Mouse (Mus musculus) central nervous system, embryonic 11.5 days (tissue): ENCODE measurements around the gene Il4i1. TPM values are rescaled to one million over a fixed set of nuclear protein-coding genes. Genes with fewer than 3 reads are reported as not detected.

Experiments
- polyA plus RNA-seq: library from polyadenylated mRNA; depleted of rRNA; stranded (reverse); fragments of >200 nt; gene quantifications from 2 replicates; pipeline ENCODE4 v1.2.3, GENCODE M21; 2012; rRNA removed

Gene Il4i1
- polyA plus RNA-seq: 0.37 and 0.54 TPM in 2 replicates

GRCm38 (mm10) chr7:44815721-44816469 is at the start of gene Il4i1, which contains the start of gene Nup62:
TSS of gene Il4i1 (plus strand) at chr7:44816387.
TSS of gene Nup62 (plus strand) at chr7:44816088.

GRCm38 (mm10) chr7:44816470-44817021 is 359 bp downstream of the Il4i1 start, which contains the start of gene Atf5:
TSS of gene Atf5 (minus strand) at chr7:44816658.

GRCm38 (mm10) chr7:44848561-44849415 is 32.6 kb downstream of the Il4i1 start, which contains the start of the genes Akt1s1 and Tbc1d17:
TSS of gene Akt1s1 (plus strand) at chr7:44848991.
TSS of gene Tbc1d17 (minus strand) at chr7:44849079.

GRCm38 (mm10) chr7:44857042-44857552 is 40.9 kb downstream of the Il4i1 start, which contains the start of gene Pnkp:
TSS of gene Pnkp (plus strand) at chr7:44857139.

GRCm38 (mm10) chr7:44869697-44870528 is 53.7 kb downstream of the Il4i1 start, which contains the start of gene Ptov1:
TSS of gene Ptov1 (minus strand) at chr7:44869788.

Other genes with a start within 250 kb of the Il4i1 start
- 0.13 and 0.20 TPM in 2 replicates for gene Napsa, start 244.0 kb upstream of the Il4i1 start, polyA plus RNA-seq
- gene Kcnc3, start 225.7 kb upstream of the Il4i1 start, polyA plus RNA-seq: 8.0 and 8.3 TPM in 2 replicates
- gene Myh14, start 145.5 kb upstream of the Il4i1 start, polyA plus RNA-seq: 1.2 TPM in 2 replicates
- gene Izumo2, start 107.6 kb upstream of the Il4i1 start, polyA plus RNA-seq: not detected in 2 replicates
- 29.7 and 35.3 TPM in 2 replicates for gene Vrk3, start 68.0 kb upstream of the Il4i1 start, polyA plus RNA-seq
- 2.1 and 2.2 TPM in 2 replicates for gene Zfp473, start 65.3 kb upstream of the Il4i1 start, polyA plus RNA-seq
- 72.9 and 96.2 TPM in 2 replicates for gene Nup62, start 299 bp upstream of the Il4i1 start, polyA plus RNA-seq
- gene Atf5, start 271 bp downstream of the Il4i1 start, polyA plus RNA-seq: 26.1 and 29.3 TPM in 2 replicates
- 101 and 104 TPM in 2 replicates for gene Akt1s1, start 32.6 kb downstream of the Il4i1 start, polyA plus RNA-seq
- 57.2 and 66.8 TPM in 2 replicates for gene Tbc1d17, start 32.7 kb downstream of the Il4i1 start, polyA plus RNA-seq
- gene Pnkp, start 40.8 kb downstream of the Il4i1 start, polyA plus RNA-seq: 29.5 and 32.5 TPM in 2 replicates
- 453 and 647 TPM in 2 replicates for gene Ptov1, start 53.4 kb downstream of the Il4i1 start, polyA plus RNA-seq
- 151 and 183 TPM in 2 replicates for gene Med25, start 76.3 kb downstream of the Il4i1 start, polyA plus RNA-seq
- 23.0 and 29.3 TPM in 2 replicates for gene Fuz, start 79.7 kb downstream of the Il4i1 start, polyA plus RNA-seq
- gene Ap2a1, start 113.1 kb downstream of the Il4i1 start, polyA plus RNA-seq: 70.2 and 102 TPM in 2 replicates
- 0.07 and 0.08 TPM in 2 replicates for gene Tsks, start 126.8 kb downstream of the Il4i1 start, polyA plus RNA-seq
- gene Cpt1c, start 158.5 kb downstream of the Il4i1 start, polyA plus RNA-seq: 36.4 and 49.2 TPM in 2 replicates
- 510 and 945 TPM in 2 replicates for gene Prmt1, start 170.2 kb downstream of the Il4i1 start, polyA plus RNA-seq
- gene Irf3, start 181.3 kb downstream of the Il4i1 start, polyA plus RNA-seq: 113 and 137 TPM in 2 replicates
- 70.1 and 80.1 TPM in 2 replicates for gene Bcl2l12, start 182.3 kb downstream of the Il4i1 start, polyA plus RNA-seq
- gene Scaf1, start 200.0 kb downstream of the Il4i1 start, polyA plus RNA-seq: 105 and 108 TPM in 2 replicates
- gene Rras, start 201.6 kb downstream of the Il4i1 start, polyA plus RNA-seq: 17.2 and 25.6 TPM in 2 replicates
- gene Prr12, start 236.5 kb downstream of the Il4i1 start, polyA plus RNA-seq: 27.7 and 54.2 TPM in 2 replicates
- 75.0 and 79.0 TPM in 2 replicates for gene Nosip, start 246.0 kb downstream of the Il4i1 start, polyA plus RNA-seq
- gene Prrg2, start 246.3 kb downstream of the Il4i1 start, polyA plus RNA-seq: 18.9 and 28.4 TPM in 2 replicates